Mouse (Mus musculus) neural tube, embryonic 11.5 days (tissue): ENCODE measurements around the gene Rtn2. TPM values are rescaled to one million over a fixed set of nuclear protein-coding genes. Genes with fewer than 3 reads are reported as not detected.

Source experiments
- ATAC-seq: fragments of 200-750 bp; cut with Nextera tagmentation; 2 replicates; pipeline ENCODE4 v1.8.0; 2017; ENCODE audit warnings: moderate number of reproducible peaks, mild to moderate bottlenecking, moderate TSS enrichment, moderate library complexity; ENCODE audit not compliant: insufficient read depth, low FRiP score, low TSS enrichment
- DNase-seq: peaks from one replicate; pipeline ENCODE4 v3.0.0-alpha.2; 2015; ENCODE audit warnings: low spot score
- H3K27ac ChIP-seq: fragments of 300-500 bp; sonication (generic); 2 replicates; pipeline ENCODE4 v1.5.1; 2014; ENCODE audit warnings: low read depth, mild to moderate bottlenecking, low read length
- H3K27me3 ChIP-seq: fragments of 300-500 bp; sonication (generic); 2 replicates; pipeline ENCODE4 v1.6.1; 2014; ENCODE audit warnings: mild to moderate bottlenecking, low read length, mixed read lengths; ENCODE audit not compliant: control insufficient read depth, insufficient read depth
- H3K36me3 ChIP-seq: fragments of 300-500 bp; sonication (generic); 2 replicates; pipeline ENCODE4 v1.6.1; 2014; ENCODE audit warnings: mild to moderate bottlenecking, low read length, moderate library complexity, mixed read lengths; ENCODE audit not compliant: control insufficient read depth, insufficient read depth
- H3K4me1 ChIP-seq: fragments of 300-500 bp; sonication (generic); 2 replicates; pipeline ENCODE4 v1.6.1; 2014; ENCODE audit warnings: low read length, mixed read lengths; ENCODE audit not compliant: control insufficient read depth, insufficient read depth
- H3K4me2 ChIP-seq: fragments of 300-500 bp; sonication (generic); 2 replicates; pipeline ENCODE4 v1.6.1; 2014; ENCODE audit warnings: low read depth, mild to moderate bottlenecking, moderate library complexity
- H3K4me3 ChIP-seq: fragments of 300-500 bp; sonication (generic); 2 replicates; pipeline ENCODE4 v1.5.1; 2014; ENCODE audit warnings: low read depth, low read length
- H3K9ac ChIP-seq: fragments of 300-500 bp; sonication (generic); 2 replicates; pipeline ENCODE4 v1.6.1; 2014; ENCODE audit warnings: mild to moderate bottlenecking, low read length
- H3K9me3 ChIP-seq: fragments of 300-500 bp; sonication (generic); 2 replicates; pipeline ENCODE4 v1.6.1; 2016; ENCODE audit warnings: low read length; ENCODE audit not compliant: control insufficient read depth
- WGBS: fragments of 180-500 bp; shearing (Covaris S2); extraction: QIAGEN DNeasy Blood & Tissue Kit; methylation state at CpG from one replicate; pipeline ENCODE4 v1.1.7; 2014; 5-methylcytosine and 5-hydroxymethylcytosine counted together
- polyA plus RNA-seq: library from polyadenylated mRNA; unstranded; fragments of >200 nt; fragmentation: Nextera tagmentation; extraction: Ambion mirVana; gene quantifications from 2 replicates; pipeline ENCODE4 v1.2.1, GENCODE M21; 2014

The Rtn2 gene
- polyA plus RNA-seq, 1 experiment from 2014 or later: 60.2 TPM

GRCm38 (mm10) chr7:19337122-19337521 lies 54.7 kb downstream of the Rtn2 start:
- DNase-seq (no peak), ATAC-seq (no peak)
- no peak overlapping the region for H3K4me3 ChIP-seq
- WGBS: 55% methylated on average over 10 of the region's 10 CpGs
- no peaks in the 10 kb centered on the region for H3K9me3 ChIP-seq
- H3K27me3 ChIP-seq: peaks cover 8% of the 10 kb centered on the region
- H3K9ac ChIP-seq: no peak overlapping the region
- H3K36me3 ChIP-seq: no peaks in the 10 kb centered on the region
- H3K4me2 ChIP-seq: no peak overlapping the region
- peaks cover 6% of the 10 kb centered on the region; the same call in 1 of the 2 replicates for H3K4me1 ChIP-seq
- no peak overlapping the region for H3K27ac ChIP-seq

- Histone ChIP-seq H3K27me3 (peaks cover 8% of the 10 kb centered on the region), H3K4me3 (no peak overlapping the region), H3K4me1 (peaks cover 7% of the 10 kb centered on the region; the same call in 1 of the 2 replicates), H3K27ac (no peak overlapping the region), H3K9me3 (no peaks in the 10 kb centered on the region), H3K9ac (no peak overlapping the region), H3K36me3 (no peaks in the 10 kb centered on the region), H3K4me2 (no peak overlapping the region)
- no peak for ATAC-seq
- DNase-seq: no peak
- WGBS: 64% methylated on average over 2 of the region's 2 CpGs
These were observed 55.6 kb downstream of the Rtn2 start for GRCm38 (mm10) chr7:19338060-19338459.

- peaks cover 8% of the 10 kb centered on the region for H3K27me3 ChIP-seq
- H3K27ac ChIP-seq: no peak overlapping the region
- no peak for ATAC-seq
- no peaks in the 10 kb centered on the region for H3K9me3 ChIP-seq
- H3K9ac ChIP-seq: no peak overlapping the region
- WGBS: 79% methylated on average over 7 of the region's 7 CpGs
- DNase-seq: no peak
- no peak overlapping the region for H3K4me2 ChIP-seq
- H3K4me1 ChIP-seq: peaks cover 7% of the 10 kb centered on the region; the same call in 1 of the 2 replicates
- no peaks in the 10 kb centered on the region for H3K36me3 ChIP-seq
- H3K4me3 ChIP-seq: no peak overlapping the region
These were observed 56.2 kb downstream of the Rtn2 start for GRCm38 (mm10) chr7:19338596-19338995.

- Histone ChIP-seq H3K9me3 (no peaks in the 10 kb centered on the region), H3K4me2 (peak overlapping the region; percentile 72), H3K27me3 (peaks cover 8% of the 10 kb centered on the region), H3K4me3 (no peak overlapping the region), H3K27ac (no peak overlapping the region), H3K4me1 (peaks cover 16% of the 10 kb centered on the region), H3K9ac (no peak overlapping the region), H3K36me3 (no peaks in the 10 kb centered on the region)
- 16% methylated on average over 10 of the region's 10 CpGs for WGBS
- DNase-seq (no peak), ATAC-seq (no peak)
These were observed 58.8 kb downstream of the Rtn2 start for GRCm38 (mm10) chr7:19341250-19341649.

GRCm38 (mm10) chr7:19341761-19342409 lies 59.5 kb downstream of the Rtn2 start:
- no peak for DNase-seq
- peak overlapping the region; percentile 40 for H3K4me3 ChIP-seq
- H3K4me2 ChIP-seq: peak overlapping the region; percentile 72
- peaks cover 8% of the 10 kb centered on the region for H3K27me3 ChIP-seq
- H3K9me3 ChIP-seq: no peaks in the 10 kb centered on the region
- no peaks in the 10 kb centered on the region for H3K36me3 ChIP-seq
- no peak overlapping the region for H3K27ac ChIP-seq
- peak overlapping the region; percentile 23 for H3K9ac ChIP-seq
- WGBS: 0% methylated on average over 41 of the region's 41 CpGs
- 0 out of 2 replicates have a peak, but pooled peaks have one; percentile 4 for ATAC-seq
- H3K4me1 ChIP-seq: peaks cover 16% of the 10 kb centered on the region

- Histone ChIP-seq H3K27ac (no peak overlapping the region), H3K4me2 (peak overlapping the region; percentile 72), H3K9me3 (no peaks in the 10 kb centered on the region), H3K4me1 (peaks cover 16% of the 10 kb centered on the region), H3K36me3 (no peaks in the 10 kb centered on the region), H3K9ac (no peak overlapping the region), H3K4me3 (peak overlapping the region; percentile 40), H3K27me3 (peaks cover 8% of the 10 kb centered on the region)
- ATAC-seq (no peak), DNase-seq (peak; percentile 90)
- under 1% methylated on average over 27 of the region's 27 CpGs for WGBS
These were observed 60.1 kb downstream of the Rtn2 start for GRCm38 (mm10) chr7:19342481-19343027.

- Histone ChIP-seq H3K27ac (no peak overlapping the region), H3K4me1 (peaks cover 16% of the 10 kb centered on the region), H3K9me3 (no peaks in the 10 kb centered on the region), H3K27me3 (peaks cover 8% of the 10 kb centered on the region), H3K4me3 (no peak overlapping the region), H3K36me3 (no peaks in the 10 kb centered on the region), H3K9ac (no peak overlapping the region), H3K4me2 (peak overlapping the region; percentile 72; the same call in 1 of the 2 replicates)
- ATAC-seq (no peak), DNase-seq (peak; percentile 82)
- 3% methylated on average over 11 of the region's 11 CpGs for WGBS
These were observed 60.9 kb downstream of the Rtn2 start for GRCm38 (mm10) chr7:19343210-19343808.

GRCm38 (mm10) chr7:19344237-19344847 lies 61.9 kb downstream of the Rtn2 start, which contains the start of gene Ercc1:
Ercc1 (plus strand) TSS chr7:19344778.
- H3K4me3 ChIP-seq: peak within 1 kb of the TSS; percentile 47
- H3K4me1 ChIP-seq: peaks cover 16% of the 10 kb centered on the region
- peak within 1 kb of the TSS; percentile 60 for H3K9ac ChIP-seq
- peak within 1 kb of the TSS; percentile 50 for H3K4me2 ChIP-seq
- H3K27me3 ChIP-seq: peaks cover 8% of the 10 kb centered on the region
- H3K27ac ChIP-seq: 0 out of 2 replicates have a peak within 1 kb of the TSS, but pooled peaks have one; percentile 1
- no peak for ATAC-seq
- peaks cover 4% of the 10 kb centered on the region; the same call in 1 of the 2 replicates for H3K36me3 ChIP-seq
- DNase-seq: no peak
- 30% methylated on average over 12 of the region's 12 CpGs for WGBS
- H3K9me3 ChIP-seq: no peaks in the 10 kb centered on the region
